Mouse (Mus musculus) large intestine, adult 2 months (tissue): ENCODE data around the gene Plekha6. TPM values are rescaled to one million over a fixed set of nuclear protein-coding genes. Genes with fewer than 3 reads are reported as not detected.

Source experiments
- DNase-seq: peaks from one replicate; pipeline ENCODE4 v3.0.0-alpha.2; 2012; ENCODE audit warnings: low read depth, low spot score
- WGBS: fragments of 180-500 bp; shearing (Covaris S2); methylation state at CpG from one replicate; pipeline ENCODE4 v1.1.7; 2018; 5-methylcytosine and 5-hydroxymethylcytosine counted together
- polyA plus RNA-seq: library from polyadenylated mRNA; depleted of rRNA; stranded (reverse); fragments of >200 nt; gene quantifications from 2 replicates; pipeline ENCODE4 v1.2.3, GENCODE M21; 2012

The Plekha6 gene
- polyA plus RNA-seq, 1 experiment: 45.8 TPM

DNA sequence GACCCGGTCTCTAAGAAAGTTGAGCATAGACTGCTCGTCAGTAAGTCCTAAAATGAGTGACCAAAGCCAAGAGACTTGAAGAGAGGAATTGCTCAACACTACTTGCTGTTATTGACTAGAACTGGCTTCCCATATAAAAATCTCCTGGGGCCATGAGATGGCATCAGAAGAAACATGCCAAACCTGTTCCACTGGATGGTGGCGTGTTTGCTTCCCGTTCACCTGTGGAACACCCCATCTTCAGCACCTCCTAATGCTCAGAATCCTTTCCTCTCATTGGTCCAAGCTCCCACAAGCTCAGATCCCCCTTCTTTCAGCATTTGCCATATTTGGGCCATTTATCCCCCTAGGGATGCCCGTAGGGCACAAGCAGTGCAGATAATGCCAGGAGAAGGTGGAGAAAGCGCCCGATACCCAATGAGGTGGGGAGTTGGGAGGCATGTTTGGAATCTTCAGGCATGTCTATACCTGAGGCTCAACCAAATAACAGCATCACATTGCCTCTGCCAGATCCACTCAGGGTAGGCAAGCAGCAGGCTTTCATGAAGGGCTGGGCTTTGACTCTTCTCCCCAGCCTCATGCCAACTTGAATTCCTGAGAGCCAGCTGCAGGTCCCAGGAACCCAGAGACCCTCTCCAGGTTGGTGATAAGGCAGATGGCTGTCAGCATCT is 67.6 kb downstream of the Plekha6 start:
- no peak for DNase-seq
- WGBS: 61% methylated on average over 7 of the region's 7 CpGs

DNA sequence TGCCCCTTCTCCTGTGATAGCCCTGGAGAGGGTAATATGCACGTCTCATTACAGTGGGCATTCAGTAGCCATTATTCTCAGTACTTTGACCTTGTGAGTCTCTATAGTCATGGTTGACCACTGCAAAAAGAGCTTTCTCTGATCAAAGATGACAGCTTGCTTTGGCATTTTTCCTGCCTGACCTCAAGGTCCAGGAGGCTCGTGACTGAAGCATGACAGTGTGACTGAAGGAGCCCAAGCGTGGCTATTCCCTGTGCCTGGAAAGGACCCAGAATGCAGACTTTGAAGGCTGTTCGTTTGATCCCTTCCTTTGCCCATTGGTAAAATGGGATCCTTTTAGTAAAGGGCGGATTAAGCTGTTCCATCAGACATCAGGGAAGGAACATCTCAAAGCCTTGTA is 71.9 kb downstream of the Plekha6 start:
- WGBS: 70% methylated on average over 5 of the region's 5 CpGs
- DNase-seq: no peak

DNA sequence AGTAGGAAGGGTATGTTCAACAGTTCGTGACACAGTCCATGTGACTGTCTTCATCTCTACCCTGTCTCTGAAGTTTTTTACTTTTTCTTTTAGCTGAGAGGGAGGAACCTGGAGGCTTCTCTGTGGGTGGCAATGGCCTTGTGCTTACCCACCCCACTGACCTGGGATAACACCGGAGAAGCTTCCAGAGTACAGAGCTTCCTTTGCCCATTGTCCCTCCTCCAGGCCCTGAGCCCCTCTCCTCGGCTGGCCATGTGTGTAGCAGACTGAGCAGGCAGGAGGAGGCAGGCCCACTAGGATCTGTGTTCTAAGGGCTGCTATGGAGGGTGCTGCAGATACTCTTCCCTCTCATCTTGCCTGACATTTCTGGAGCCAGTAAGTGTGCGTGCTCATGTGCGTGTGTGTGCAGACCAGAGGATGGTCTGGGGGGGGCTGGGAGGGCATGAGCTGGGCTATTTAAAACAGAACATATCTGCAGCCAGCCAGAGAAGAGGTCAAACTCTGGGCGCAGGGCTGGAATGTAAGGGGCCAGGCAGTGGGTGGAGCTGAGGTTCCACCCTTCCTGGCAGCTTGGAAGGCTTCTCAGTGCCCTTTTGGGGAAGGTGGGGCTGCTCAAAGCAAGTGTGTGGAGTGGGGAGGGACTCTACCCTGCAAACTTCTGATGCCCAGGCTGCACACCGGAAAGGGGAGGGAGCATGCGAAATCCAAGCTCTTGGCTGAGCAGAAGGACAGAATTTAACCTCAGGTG is 72.9 kb downstream of the Plekha6 start:
- DNase-seq: no peak
- 23% methylated on average over 8 of the region's 8 CpGs for WGBS

DNA sequence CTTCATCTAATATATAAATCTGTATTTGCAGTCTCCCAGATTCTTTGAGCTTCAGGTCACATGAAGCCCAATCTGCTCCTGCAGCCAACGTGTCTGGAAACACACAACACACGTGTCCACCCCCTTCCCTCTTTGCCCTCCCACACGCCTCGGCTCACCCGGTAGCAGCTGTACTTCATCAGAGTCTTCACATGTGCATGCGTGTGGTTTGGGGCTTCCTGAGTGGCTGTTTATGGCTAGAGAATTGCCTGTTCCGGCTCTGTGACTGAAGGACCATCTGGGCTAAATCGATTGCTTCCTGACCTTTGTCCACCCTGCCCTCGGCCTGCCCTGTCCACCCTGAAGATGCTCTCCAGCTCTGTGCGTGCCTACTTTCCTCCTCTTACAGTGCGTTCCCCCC is 73.7 kb downstream of the Plekha6 start:
- DNase-seq: no peak
- WGBS: 11% methylated on average over 11 of the region's 11 CpGs

DNA sequence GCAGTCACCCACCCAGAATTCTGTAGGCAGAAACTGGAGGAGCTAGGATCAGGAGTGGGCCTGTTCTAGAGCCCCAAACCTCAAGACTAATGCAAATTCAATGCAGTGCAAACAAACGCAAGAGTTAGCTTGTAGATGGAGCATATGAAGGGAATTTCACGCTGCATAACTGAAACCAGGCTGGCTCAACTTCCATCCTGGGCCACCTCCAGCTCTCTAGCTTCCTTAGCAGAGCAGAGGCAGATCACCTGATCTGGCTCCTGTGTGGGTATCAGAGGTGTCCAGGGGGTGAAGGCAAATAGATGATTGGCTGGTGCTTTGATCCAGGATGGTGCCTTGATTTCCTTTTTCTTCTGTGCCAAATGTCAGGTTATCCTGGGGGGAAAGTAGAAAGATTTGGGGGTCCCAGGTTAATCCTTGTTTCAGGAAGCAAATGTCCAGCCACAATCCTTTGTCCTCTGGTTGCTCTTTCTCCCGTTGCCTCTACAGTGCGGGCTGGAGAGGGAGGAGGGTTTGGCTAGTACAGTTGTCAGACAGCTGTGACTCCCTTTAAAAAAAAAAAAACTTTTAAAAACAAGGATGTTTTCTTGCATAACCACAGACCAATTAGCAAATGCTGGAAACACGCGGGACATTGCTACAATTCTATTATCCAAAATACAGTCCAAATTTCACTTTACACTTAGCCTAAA is 75.3 kb downstream of the Plekha6 start:
- WGBS: 38% methylated on average over 6 of the region's 6 CpGs
- DNase-seq: no peak

DNA sequence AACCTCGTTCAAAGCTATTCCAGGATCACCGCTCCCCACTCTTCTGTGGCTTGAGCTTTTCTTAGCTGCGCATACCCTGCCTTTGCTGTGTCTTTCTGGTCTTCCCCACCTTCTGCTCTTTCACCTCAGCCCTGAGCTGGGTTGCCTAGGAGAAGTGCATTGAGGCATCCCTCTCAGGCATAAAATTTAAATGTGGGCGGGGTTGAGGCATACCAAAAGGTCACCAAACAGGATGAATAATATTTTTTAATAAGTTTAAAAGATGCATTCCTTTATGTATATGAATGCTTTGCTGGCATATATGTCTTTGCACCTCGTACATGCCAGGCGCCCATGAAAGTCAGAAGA is 75.8 kb downstream of the Plekha6 start:
- DNase-seq: no peak
- WGBS: 68% methylated on average over 6 of the region's 6 CpGs

DNA sequence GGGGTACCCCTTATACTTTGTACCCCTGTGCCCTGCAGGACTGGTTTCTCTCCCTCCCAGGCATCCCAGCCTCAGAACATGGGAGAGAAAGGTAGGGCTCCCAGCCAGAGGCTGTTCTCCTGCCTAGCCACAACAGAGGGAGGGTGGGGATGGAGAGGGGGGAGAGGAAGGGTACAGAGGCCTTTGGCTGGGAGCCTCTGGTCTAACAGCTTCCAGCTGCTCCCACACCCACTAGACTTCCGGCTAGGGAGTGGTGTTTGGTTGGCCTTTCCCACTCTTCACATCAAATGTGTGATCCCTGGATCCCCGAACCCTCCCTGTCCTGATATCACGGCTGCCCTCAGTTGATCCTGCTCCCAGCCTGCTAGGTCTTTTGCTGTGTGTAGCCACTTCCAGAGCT is 76.9 kb downstream of the Plekha6 start:
- no peak for DNase-seq
- WGBS: 13% methylated on average over 3 of the region's 3 CpGs

DNA sequence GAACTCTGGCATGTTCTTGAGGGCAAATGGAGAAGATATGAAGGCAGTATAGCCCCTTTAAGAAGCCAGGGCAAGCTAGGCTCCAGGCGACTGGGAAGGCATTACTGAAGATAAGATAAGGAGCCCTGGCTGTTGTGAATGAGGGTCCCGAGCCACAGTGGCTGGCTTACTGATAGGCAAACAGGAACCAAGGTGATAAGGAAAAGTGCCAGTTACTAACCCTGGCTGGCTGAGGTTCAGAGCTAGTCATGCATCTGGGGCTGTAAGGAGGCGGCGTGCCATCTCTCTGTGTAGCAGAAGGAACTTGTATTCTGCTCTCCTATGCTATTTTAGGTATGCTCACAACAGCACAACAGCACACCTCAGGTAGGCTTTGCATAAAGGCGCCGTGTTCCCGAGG is 80.7 kb downstream of the Plekha6 start:
- 33% methylated on average over 7 of the region's 7 CpGs for WGBS
- DNase-seq: no peak

DNA sequence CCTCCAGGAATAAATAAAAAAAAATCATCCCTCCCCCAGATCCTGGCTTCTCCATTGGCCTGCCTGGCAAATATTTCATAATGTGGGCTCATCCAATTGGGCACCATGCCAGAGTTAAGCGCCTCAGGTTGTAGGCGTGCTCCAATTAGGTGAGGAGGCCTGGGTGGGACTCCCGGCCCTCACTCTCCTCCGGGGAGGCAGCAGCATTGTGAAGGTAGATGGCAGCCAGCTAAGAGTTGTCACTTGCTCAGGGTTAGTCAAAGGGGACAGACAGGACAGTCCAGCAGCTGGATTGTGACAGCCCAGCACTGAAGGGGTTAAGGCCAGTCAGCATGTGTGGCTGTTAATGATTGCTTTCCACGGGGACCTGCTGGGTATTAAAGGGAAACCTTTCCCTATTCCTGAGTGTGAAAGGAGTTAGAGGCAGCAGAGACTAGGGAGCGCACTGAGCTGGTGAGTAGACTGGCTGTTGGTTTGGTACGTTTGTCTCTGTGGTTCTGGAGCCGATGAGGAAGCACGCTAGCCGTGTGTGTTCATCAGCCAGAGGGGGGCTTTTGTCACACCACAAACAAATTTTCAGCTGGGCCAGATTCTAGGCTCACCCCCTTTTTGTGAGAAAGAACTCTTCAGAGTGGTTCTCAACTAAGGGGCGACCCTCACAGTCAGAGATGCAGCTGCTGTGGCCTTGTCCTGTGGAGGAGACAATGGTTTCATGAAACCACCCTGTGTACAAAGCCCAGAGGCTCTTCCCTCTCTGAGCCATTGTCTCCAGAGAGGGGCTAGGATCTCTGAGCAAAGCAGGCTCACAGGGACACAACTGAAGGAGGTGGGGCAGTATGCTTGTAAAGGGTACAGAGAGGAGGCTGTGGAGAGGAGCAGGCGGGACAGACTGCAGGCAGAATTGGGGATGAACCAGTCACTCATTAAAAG is 81.9 kb downstream of the Plekha6 start:
- WGBS: 25% methylated on average over 12 of the region's 12 CpGs
- DNase-seq: no peak

DNA sequence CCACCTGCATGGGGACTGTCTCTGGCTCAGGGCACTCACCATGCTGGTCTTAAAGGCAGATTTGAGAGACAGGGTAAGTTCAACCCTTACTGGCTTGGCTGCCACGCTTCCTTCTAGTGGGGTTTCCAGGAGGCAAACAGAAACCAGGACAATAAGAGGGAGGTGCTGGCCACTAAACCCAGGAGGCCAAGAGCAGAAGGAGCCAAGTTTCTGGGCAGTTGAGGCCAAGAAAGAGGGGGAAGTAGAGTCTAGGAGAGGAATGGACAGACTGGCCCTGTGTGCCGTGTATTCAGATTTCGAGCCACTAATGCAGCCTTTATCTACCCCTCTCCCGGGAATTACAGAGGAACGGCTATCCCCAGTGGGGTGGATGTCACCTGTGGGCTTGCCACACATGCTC is 83.2 kb downstream of the Plekha6 start:
- no peak for DNase-seq
- WGBS: 37% methylated on average over 5 of the region's 5 CpGs

DNA sequence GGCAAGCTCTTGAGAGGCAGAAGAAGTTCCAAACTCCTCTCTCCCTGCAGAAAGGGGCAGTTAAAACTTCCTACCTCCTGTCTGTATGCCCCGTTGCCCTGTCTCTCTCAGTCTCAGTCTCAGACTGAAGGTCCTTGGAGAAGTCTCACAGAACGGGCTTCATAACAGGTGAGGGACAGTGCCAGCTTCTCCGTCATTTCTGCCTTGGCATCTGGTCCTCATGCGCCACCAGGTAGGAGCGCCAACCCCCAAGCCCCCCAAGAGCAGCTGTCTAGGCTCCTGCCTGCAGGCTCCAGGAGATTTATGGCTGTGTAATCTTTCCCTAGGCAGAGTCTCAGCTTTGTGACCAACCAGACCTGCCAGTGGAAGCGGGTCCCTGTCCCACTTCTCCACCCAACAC is 86.8 kb downstream of the Plekha6 start:
- 54% methylated on average over 6 of the region's 6 CpGs for WGBS
- DNase-seq: no peak

DNA sequence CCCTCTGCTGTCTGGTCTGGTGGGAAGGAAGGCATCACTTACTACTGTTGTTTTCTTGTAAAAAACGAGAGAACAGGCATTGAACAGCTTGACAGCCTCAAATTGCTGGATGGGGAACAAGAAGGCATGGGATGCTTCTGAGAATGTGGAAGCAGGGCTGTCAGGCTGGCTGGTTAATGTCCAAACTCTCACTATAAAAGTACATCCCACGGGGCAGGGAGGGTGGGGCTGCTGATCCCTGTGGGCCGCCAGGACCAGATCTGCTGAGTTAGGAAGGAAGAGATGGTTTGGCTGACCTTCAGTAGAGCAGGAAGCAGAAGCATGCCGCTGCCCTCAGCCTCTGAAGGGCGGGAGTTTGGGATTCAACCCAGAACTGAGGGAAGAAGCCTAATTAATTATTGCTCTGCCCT is 87.6 kb downstream of the Plekha6 start:
- DNase-seq: no peak
- WGBS: 4% methylated on average over 5 of the region's 5 CpGs

DNA sequence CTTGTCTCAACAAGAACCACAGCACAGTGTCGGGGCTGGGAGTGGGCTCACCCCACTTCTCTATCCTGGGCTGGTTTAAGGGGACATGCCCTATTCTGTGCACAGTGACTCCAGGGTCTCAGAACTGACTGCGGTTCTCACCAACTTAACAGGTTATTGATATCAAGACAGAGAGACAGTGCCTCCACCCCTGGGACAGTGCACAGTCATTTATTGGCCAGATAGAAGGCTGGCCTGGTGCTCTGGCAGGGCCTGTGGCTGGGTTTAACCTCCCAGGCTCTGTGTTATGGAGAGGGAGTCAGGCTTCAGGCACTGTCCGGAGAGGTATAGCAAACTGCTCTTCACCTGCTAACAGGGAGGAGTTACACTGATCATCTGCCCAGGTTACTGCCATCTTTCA is 88.2 kb downstream of the Plekha6 start:
- WGBS: 63% methylated on average over 3 of the region's 3 CpGs
- DNase-seq: no peak

DNA sequence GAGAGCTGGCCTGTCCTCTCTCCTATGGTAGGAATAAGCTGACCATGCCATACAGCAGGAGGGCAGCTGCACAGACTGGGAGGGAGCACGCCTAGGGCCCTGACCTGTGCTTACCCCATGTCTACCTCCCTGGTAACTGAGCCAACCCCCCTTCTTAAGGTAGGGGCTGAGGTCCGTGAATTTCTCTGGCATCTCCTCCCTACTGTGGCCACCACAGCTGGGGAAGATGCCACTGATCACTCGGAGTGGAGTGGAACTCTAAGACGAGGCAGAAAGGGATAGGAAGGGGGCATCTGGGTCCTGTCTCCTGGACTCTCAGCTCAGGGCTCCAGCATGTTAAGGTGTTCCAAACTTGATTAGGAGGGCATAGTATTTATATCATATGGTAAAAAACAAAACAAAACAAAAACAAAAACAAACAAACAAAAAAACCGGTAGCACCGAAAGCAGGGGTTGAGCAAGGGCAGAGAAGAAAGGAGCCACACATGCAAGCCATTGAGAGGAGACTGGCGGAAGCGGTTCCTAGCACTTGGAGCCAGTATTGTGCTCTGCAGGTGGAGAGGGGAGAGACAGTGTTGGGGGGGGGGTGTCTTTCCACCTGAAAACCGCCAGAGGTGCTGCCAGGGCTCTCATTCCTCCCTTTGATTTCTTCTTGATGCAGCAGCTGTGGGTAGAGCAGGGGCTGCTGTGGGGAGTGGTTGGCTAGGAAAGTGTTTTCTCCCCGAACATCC is 89.0 kb downstream of the Plekha6 start:
- no peak for DNase-seq
- WGBS: 50% methylated on average over 10 of the region's 10 CpGs

DNA sequence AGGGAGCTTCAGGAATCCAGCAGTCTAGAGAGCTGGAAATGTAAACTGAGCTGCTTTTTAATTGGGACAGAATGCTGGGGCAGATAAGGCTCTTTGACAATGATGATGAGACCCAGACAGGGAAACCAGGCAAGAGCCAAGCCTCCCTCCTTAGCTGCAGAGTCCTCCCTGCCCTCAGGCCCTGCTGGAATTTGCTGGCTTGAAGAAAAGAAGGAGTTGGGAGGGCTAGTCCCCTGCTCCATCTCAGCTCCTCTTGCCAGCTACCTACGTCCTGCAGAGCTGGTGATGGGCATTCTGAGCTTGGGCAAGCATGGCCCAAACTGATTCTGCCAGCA is 89.5 kb downstream of the Plekha6 start:
- WGBS: 50% methylated on average over 1 of the region's 1 CpGs
- no peak for DNase-seq

DNA sequence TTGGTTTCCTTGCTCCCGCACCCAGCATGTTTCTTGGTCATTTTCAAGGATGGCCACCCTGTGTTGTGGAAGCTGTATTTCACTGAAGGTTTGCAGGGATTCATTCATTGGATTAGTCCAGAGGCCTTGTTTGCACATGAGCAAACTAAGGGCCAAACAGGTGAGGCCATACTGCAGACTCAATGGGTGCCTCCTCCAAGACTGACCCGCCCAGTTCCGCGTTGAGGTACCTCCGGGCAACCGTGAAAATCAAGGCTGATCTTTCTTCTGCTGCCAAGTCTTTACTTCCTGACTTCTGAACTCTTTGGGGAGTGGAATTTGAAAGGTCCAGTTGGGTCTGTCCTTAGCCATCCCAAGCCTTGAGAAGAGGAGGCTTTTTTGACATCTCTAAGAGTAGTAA is 90.2 kb downstream of the Plekha6 start:
- peak; percentile 85 for DNase-seq
- 29% methylated on average over 6 of the region's 6 CpGs for WGBS

DNA sequence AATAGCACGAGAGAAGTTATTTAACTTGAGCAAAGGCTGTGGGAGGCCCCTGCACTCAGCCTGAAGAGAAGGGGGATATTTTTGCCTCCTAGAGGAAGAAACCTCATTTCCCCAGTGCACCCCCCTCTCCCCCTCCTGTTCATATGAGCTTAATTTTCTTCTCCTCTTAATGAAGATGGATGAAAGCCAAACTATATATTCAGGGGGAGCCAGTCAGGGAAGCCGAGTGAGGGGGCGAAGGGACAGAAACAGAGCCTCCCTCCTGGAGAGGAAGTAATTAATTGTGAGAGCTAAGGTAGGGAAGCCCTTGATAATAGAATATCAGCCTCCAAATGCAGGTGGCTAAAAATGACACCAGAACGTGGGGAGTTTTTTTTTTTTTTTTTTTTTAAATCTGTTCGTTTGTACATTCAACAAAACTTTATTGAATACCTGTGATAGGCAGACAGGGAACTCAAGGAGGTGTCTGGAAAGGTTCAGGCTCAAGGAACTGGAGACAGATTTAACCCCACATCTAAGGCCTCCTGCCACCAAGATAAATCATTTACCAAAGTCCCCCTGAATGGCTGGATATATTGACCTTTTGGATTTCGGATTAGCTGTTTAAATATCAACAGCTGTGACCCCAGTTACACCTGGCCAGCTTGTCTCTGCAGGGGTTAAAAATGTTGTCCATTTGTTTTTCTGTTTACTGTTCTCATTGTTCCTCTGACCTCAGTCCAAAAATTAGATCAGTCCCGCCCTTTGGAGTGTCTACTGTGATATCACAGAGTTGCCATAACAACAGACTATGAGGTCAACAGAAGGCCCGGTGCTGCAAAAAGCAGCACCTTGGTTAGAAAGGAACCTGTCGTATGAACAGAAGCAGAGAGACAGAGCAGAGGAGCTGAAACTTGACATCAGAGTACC is 91.1 kb downstream of the Plekha6 start:
- no peak for DNase-seq
- WGBS: 24% methylated on average over 9 of the region's 9 CpGs

DNA sequence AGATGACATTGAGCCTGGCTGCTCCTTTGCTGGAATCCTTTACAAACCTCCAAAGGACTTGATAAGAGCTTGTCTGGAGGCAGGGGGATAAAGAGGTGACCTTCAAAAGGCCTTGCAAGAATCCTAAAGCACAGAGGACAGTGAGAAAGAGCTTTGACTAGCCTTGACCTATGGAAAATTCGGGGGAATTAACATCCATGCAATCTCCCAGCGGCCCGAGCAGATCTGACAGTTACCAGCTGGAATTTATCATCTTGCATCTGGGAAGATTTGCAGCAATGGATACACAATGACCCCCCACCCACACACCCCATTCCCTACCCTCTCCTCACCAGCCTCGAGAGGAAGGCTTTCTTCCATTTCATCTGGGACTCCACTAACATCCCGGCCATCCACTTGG is 91.8 kb downstream of the Plekha6 start:
- WGBS: 46% methylated on average over 5 of the region's 5 CpGs
- DNase-seq: no peak

DNA sequence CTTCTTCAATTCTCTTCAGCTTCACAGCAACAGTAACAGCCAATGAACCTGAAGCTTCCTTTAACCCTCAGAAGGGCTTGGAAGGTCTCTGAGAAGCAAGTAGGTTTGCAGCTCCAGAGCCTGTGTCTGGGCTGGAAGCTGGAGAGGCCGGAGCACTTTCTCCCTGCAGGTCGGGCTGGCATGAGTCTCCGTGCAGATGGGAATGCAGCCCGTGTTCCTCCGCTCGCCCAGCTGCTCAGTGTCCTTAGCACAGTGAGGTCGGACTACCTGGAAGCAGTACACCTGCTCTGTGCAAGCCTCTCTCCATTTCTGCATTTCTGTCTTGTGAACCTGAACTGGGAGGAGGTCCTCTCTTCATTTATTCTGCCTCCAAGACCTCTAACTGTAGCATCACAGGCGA is 92.3 kb downstream of the Plekha6 start:
- no peak for DNase-seq
- WGBS: 81% methylated on average over 8 of the region's 8 CpGs
